Mouse (Mus musculus) CH12.LX (cell line): Measurements from ENCODE around the gene Cenpb. TPM values are rescaled to one million over a fixed set of nuclear protein-coding genes. Genes with fewer than 3 reads are reported as not detected.
A peak's percentile ranks its signal among the peaks of the same experiment; 100 is the strongest.

ENCODE experiments used
- DNase-seq: peaks from one replicate; pipeline ENCODE4 v3.0.0-alpha.2; 2013; ENCODE audit errors: extremely low read depth
- H3K27ac ChIP-seq: 2 replicates; pipeline ENCODE4 v1.5.1; 2012; ENCODE audit warnings: low read depth, mild to moderate bottlenecking, control low read depth, moderate library complexity; ENCODE audit not compliant: insufficient read depth
- H3K27me3 ChIP-seq: replicated peaks from 2 replicates; pipeline ENCODE3; 2012; ENCODE audit warnings: inconsistent platforms
- H3K36me3 ChIP-seq, 2 experiments: replicated peaks in 1 of 2; 2 replicates each; pipeline versions ENCODE3 to v1.6.1; 2012; ENCODE audit warnings: inconsistent platforms in 1 of 2, low read length in 1 of 2, mild to moderate bottlenecking in 1 of 2, mixed read lengths in 1 of 2, moderate library complexity in 1 of 2; ENCODE audit not compliant: control insufficient read depth in 1 of 2, insufficient read depth in 1 of 2
- H3K4me1 ChIP-seq, 2 experiments: 2 replicates each; pipeline ENCODE4 v1.6.1; 2012; ENCODE audit warnings: inconsistent platforms in 1 of 2, moderate library complexity in 1 of 2; ENCODE audit not compliant: insufficient read depth in 2 of 2, control insufficient read depth in 1 of 2
- H3K4me2 ChIP-seq: 2 replicates; pipeline ENCODE4 v1.6.1; 2012; ENCODE audit warnings: low read depth, mild to moderate bottlenecking, control low read depth; ENCODE audit not compliant: poor library complexity, insufficient read depth, severe bottlenecking
- H3K4me3 ChIP-seq, 3 experiments: fragments of 150-350 bp in 1 of 3; sonication (generic) in 1 of 3; replicated peaks in 1 of 3; 2 replicates each; pipeline versions ENCODE3 to v1.5.1; 2011 to 2012; ENCODE audit warnings: low read depth in 2 of 3, low read length in 2 of 3, mild to moderate bottlenecking in 2 of 3, moderate library complexity in 2 of 3, control low read depth in 1 of 3, improper control_type of control experiment in 1 of 3, inconsistent platforms in 1 of 3, mixed read lengths in 1 of 3; ENCODE audit not compliant: poor library complexity in 1 of 3
- H3K79me2 ChIP-seq: replicated peaks from 2 replicates; pipeline ENCODE4 v1.6.1; 2012; ENCODE audit warnings: mild to moderate bottlenecking, moderate library complexity; ENCODE audit not compliant: control insufficient read depth, poor library complexity, insufficient read depth, severe bottlenecking; ENCODE audit errors: extremely low read depth
- H3K9ac ChIP-seq: 2 replicates; pipeline ENCODE4 v1.6.1; 2012; ENCODE audit warnings: low read depth, mild to moderate bottlenecking, control low read depth, moderate library complexity; ENCODE audit not compliant: insufficient read depth
- H3K9me3 ChIP-seq: replicated peaks from 2 replicates; pipeline ENCODE3; 2012; ENCODE audit warnings: low read length, inconsistent platforms, mixed read lengths
- CHD2 ChIP-seq: IDR thresholded peaks from 2 replicates; pipeline ENCODE4 v1.6.1; 2011; ENCODE audit warnings: low read length, improper control_type of control experiment
- CTCF ChIP-seq, 2 experiments: IDR thresholded peaks in 1 of 2; conservative IDR thresholded peaks in 1 of 2; 2 replicates each; pipeline ENCODE4 v1.5.1; 2011 to 2012; ENCODE audit warnings: low read depth in 2 of 2, low read length in 2 of 2, improper control_type of control experiment in 1 of 2, inconsistent platforms in 1 of 2, mild to moderate bottlenecking in 1 of 2, moderate library complexity in 1 of 2
- E2F4 ChIP-seq: IDR thresholded peaks from 2 replicates; pipeline ENCODE4 v1.6.1; 2011; ENCODE audit warnings: low read depth, low read length, improper control_type of control experiment; ENCODE audit not compliant: insufficient replicate concordance
- ELF1 ChIP-seq: IDR thresholded peaks from 2 replicates; pipeline ENCODE4 v1.6.1; 2014; ENCODE audit warnings: low read depth, mild to moderate bottlenecking, inconsistent platforms, low read length, improper control_type of control experiment
- ETS1 ChIP-seq: conservative IDR thresholded peaks from 2 replicates; pipeline ENCODE4 v1.6.1; 2012; ENCODE audit warnings: low read depth, mild to moderate bottlenecking, inconsistent platforms, low read length, improper control_type of control experiment, moderate library complexity
- JUN ChIP-seq: IDR thresholded peaks from 2 replicates; pipeline ENCODE4 v1.6.1; 2011; ENCODE audit warnings: low read depth, mild to moderate bottlenecking, low read length, improper control_type of control experiment, moderate library complexity; ENCODE audit not compliant: insufficient read depth
- JUND ChIP-seq: conservative IDR thresholded peaks from 2 replicates; pipeline ENCODE4 v1.6.1; 2011; ENCODE audit warnings: low read depth, low read length, improper control_type of control experiment
- KAT2A ChIP-seq: IDR thresholded peaks from 2 replicates; pipeline ENCODE4 v1.6.1; 2012; ENCODE audit warnings: low read length, improper control_type of control experiment, inconsistent platforms; ENCODE audit not compliant: insufficient replicate concordance
- MAX ChIP-seq: IDR thresholded peaks from 2 replicates; pipeline ENCODE4 v1.6.1; 2011; ENCODE audit warnings: low read length, improper control_type of control experiment
- MAZ ChIP-seq: IDR thresholded peaks from 2 replicates; pipeline ENCODE4 v1.6.1; 2012; ENCODE audit warnings: low read depth, mild to moderate bottlenecking, inconsistent platforms, low read length, improper control_type of control experiment, moderate library complexity
- MXI1 ChIP-seq: IDR thresholded peaks from 2 replicates; pipeline ENCODE4 v1.6.1; 2011; ENCODE audit warnings: mild to moderate bottlenecking, low read depth, low read length, improper control_type of control experiment
- NELFE ChIP-seq: IDR thresholded peaks from 2 replicates; pipeline ENCODE4 v1.6.1; 2011; ENCODE audit warnings: low read depth, low read length, improper control_type of control experiment
- PAX5 ChIP-seq: IDR thresholded peaks from 2 replicates; pipeline ENCODE4 v1.6.1; 2012; ENCODE audit warnings: low read length, inconsistent platforms, mixed read lengths
- POLR2A ChIP-seq: IDR thresholded peaks from 2 replicates; pipeline ENCODE4 v1.6.1; 2011; ENCODE audit warnings: low read depth, mild to moderate bottlenecking, improper control_type of control experiment, low read length
- POLR2AphosphoS2 ChIP-seq: IDR thresholded peaks from 2 replicates; pipeline ENCODE4 v1.6.1; 2011; ENCODE audit warnings: low read depth, low read length, improper control_type of control experiment
- RAD21 ChIP-seq: IDR thresholded peaks from 2 replicates; pipeline ENCODE4 v1.6.1; 2011; ENCODE audit warnings: low read depth, mild to moderate bottlenecking, low read length, improper control_type of control experiment, moderate library complexity
- SIN3A ChIP-seq: IDR thresholded peaks from 2 replicates; pipeline ENCODE4 v1.6.1; 2012; ENCODE audit warnings: low read length, improper control_type of control experiment, inconsistent platforms
- SMC3 ChIP-seq: IDR thresholded peaks from 2 replicates; pipeline ENCODE4 v1.6.1; 2011; ENCODE audit warnings: low read depth, low read length, improper control_type of control experiment
- TBP ChIP-seq: conservative IDR thresholded peaks from 2 replicates; pipeline ENCODE4 v1.6.1; 2011; ENCODE audit warnings: low read depth, low read length, improper control_type of control experiment
- UBTF ChIP-seq: IDR thresholded peaks from 2 replicates; pipeline ENCODE4 v1.6.1; 2012; ENCODE audit warnings: low read depth, mild to moderate bottlenecking, inconsistent platforms, low read length, improper control_type of control experiment, moderate library complexity
- USF2 ChIP-seq: conservative IDR thresholded peaks from 2 replicates; pipeline ENCODE4 v1.6.1; 2011; ENCODE audit warnings: low read depth, low read length, improper control_type of control experiment
- ZC3H11A ChIP-seq: IDR thresholded peaks from 2 replicates; pipeline ENCODE4 v1.6.1; 2012; ENCODE audit warnings: low read depth, mild to moderate bottlenecking, inconsistent platforms, low read length, improper control_type of control experiment
- ZMIZ1 ChIP-seq: IDR thresholded peaks from 2 replicates; pipeline ENCODE4 v1.6.1; 2012; ENCODE audit warnings: low read depth, mild to moderate bottlenecking, inconsistent platforms, low read length, improper control_type of control experiment
- ZNF384 ChIP-seq: IDR thresholded peaks from 2 replicates; pipeline ENCODE4 v1.6.1; 2012; ENCODE audit warnings: low read depth, low read length, improper control_type of control experiment, inconsistent platforms
- dilution Hi-C: fragments of 300-500 bp; cut with MboI; formaldehyde crosslinking; loops from 2 replicates; pipeline ENCODE4 v1.14.3; 2020; ENCODE audit warnings: low sequenced_read_pairs; ENCODE audit not compliant: extremely low pct_unique_long_range_greater_than_20kb, extremely low pct_ligation_motif_present
- in situ Hi-C: fragments of 300-500 bp; cut with MboI; formaldehyde crosslinking; loops from 3 replicates; pipeline ENCODE4 v1.14.3; 2019; ENCODE audit warnings: low sequenced_read_pairs, low pct_ligation_motif_present, low pct_unique_long_range_greater_than_20kb, mixed read lengths
- polyA plus RNA-seq: library from polyadenylated mRNA; unstranded; fragments of >175 nt; gene quantifications from 2 replicates; pipeline ENCODE4 v1.2.1, GENCODE M21; 2012; ENCODE audit warnings: low read depth; ENCODE audit not compliant: insufficient read length
- total RNA-seq, 2 experiments: library from RNA; depleted of rRNA; stranded (reverse); fragments of 300-350 nt in 1 of 2; fragments of >200 nt in 1 of 2; gene quantifications; 2 replicates each; pipeline ENCODE4 v1.2.3; 2012 to 2014

Cenpb gene
- total and polyA plus RNA-seq, 3 experiments = 18.1 to 26.6 (median 24.4) TPM

- no peak overlapping the region for H3K27ac ChIP-seq
- peaks cover 8 to 20% of the 10 kb centered on the region in 2 experiments for H3K36me3 ChIP-seq
- no peak overlapping the region for H3K4me2 ChIP-seq
- peaks cover 23 to 61% of the 10 kb centered on the region in 2 experiments for H3K4me1 ChIP-seq
- dilution Hi-C loops = no loop called here
- no peak for DNase-seq
- no peak overlapping the region for H3K4me3 ChIP-seq
- H3K9me3 ChIP-seq = no peaks in the 10 kb centered on the region
- in situ Hi-C loops = no loop called here
- H3K9ac ChIP-seq = no peak overlapping the region
- TF ChIP-seq MAX = no peak
- no peak for TF ChIP-seq JUN
- TF ChIP-seq ETS1 = no peak
- TF ChIP-seq SMC3 = no peak
- TF ChIP-seq POLR2A = no peak
- no peak for TF ChIP-seq POLR2AphosphoS2
- H3K79me2 ChIP-seq = no peaks in the 10 kb centered on the region
- H3K27me3 ChIP-seq = peaks cover 4% of the 10 kb centered on the region
These were observed 8.4 kb upstream of the Cenpb start for GRCm38 (mm10) chr2:131188311-131188710.

- dilution Hi-C loops (no loop called here), in situ Hi-C loops (no loop called here)
- H3K36me3 ChIP-seq = peaks cover 2 to 12% of the 10 kb centered on the region in 2 experiments
- H3K9me3 ChIP-seq = no peaks in the 10 kb centered on the region
- TF ChIP-seq CHD2 (no peak), ELF1 (no peak), CTCF (conservative IDR thresholded peaks at IDR 0.05 in 1 of 2, IDR thresholded peaks at IDR 0.05 in 1 of 2; ENCODE audit: low read depth in 2 of 2, low read length in 2 of 2) (no peak), SIN3A (no peak)
- H3K4me2 ChIP-seq = peak overlapping the region; percentile 64
- no peak overlapping the region for H3K27ac ChIP-seq
- H3K27me3 ChIP-seq = peaks cover 4% of the 10 kb centered on the region
- peak overlapping the region; percentile 46 to 82 (median 78) for H3K4me3 ChIP-seq
- H3K9ac ChIP-seq = peak overlapping the region; percentile 65; the same call in 1 of the 2 replicates
- no peak for DNase-seq
- peaks cover 23 to 54% of the 10 kb centered on the region in 2 experiments for H3K4me1 ChIP-seq
- no peaks in the 10 kb centered on the region for H3K79me2 ChIP-seq
These were observed 7.7 kb upstream of the Cenpb start for GRCm38 (mm10) chr2:131187602-131187922.

GRCm38 (mm10) chr2:131186771-131187601 is 7.1 kb upstream of the Cenpb start, which contains the start of the genes Cdc25b and Spef1:
TSS of gene Cdc25b (plus strand) at chr2:131186949.
TSS of gene Spef1 (minus strand) at chr2:131187282.
- Histone ChIP-seq H3K36me3 (peaks cover 0 to 10% of the 10 kb centered on the region in 2 experiments), H3K4me1 (peaks cover 23 to 51% of the 10 kb centered on the region in 2 experiments)
- dilution Hi-C loops = no loop called here

More at GRCm38 (mm10) chr2:131186771-131187601, 7.1 kb upstream of the Cenpb start, which contains the start of the genes Cdc25b and Spef1:
- DNase-seq = peak; percentile 80
- H3K79me2 ChIP-seq = no peaks in the 10 kb centered on the region
- no peaks in the 10 kb centered on the region for H3K9me3 ChIP-seq
- H3K9ac ChIP-seq = peak within 1 kb of the TSS; percentile 65; the same call in 1 of the 2 replicates
- in situ Hi-C loops = no loop called here
- peak within 1 kb of the TSS; percentile 46 to 82 (median 78) for H3K4me3 ChIP-seq
- H3K27me3 ChIP-seq = peaks cover 4% of the 10 kb centered on the region
- TF ChIP-seq MAZ (no peak), JUND (no peak), KAT2A (no peak), UBTF (0 out of 2 replicates have a peak, but pooled peaks have one; percentile 55), E2F4 (no peak), ZNF384 (no peak), MXI1 (peak; percentile 27; the same call in 1 of the 2 replicates), POLR2A (peak; percentile 80), NELFE (0 out of 2 replicates have a peak, but pooled peaks have one; percentile 9), PAX5 (no peak), RAD21 (no peak), SIN3A (peak; percentile 71; the same call in 1 of the 2 replicates), ZC3H11A (no peak), TBP (peak; percentile 61; the same call in 1 of the 2 replicates), ELF1 (peak; percentile 56), USF2 (no peak), ZMIZ1 (0 out of 2 replicates have a peak, but pooled peaks have one; percentile 31)
- TF ChIP-seq, all 38 proteins: peak for 8
- H3K27ac ChIP-seq = no peak within 1 kb of the TSS
- peak within 1 kb of the TSS; percentile 93 for H3K4me2 ChIP-seq
